Mouse (Mus musculus) monocyte, adult 5-6 weeks (primary cell): ENCODE measurements at regions not wholly inside any gene's neighbourhood (a gene's known extent, or its start where the extent isn't known, plus 50 kb on each side); places are given as distances from the start of the nearest gene placed in this dataset.

Experiments used
- ATAC-seq: fragments of 153-309, 156-312 bp; replicated peaks from 2 replicates; pipeline ENCODE4 v1.8.0; 2017; ENCODE audit warnings: mild to moderate bottlenecking; ENCODE audit not compliant: low TSS enrichment, insufficient number of reproducible peaks, severe bottlenecking, poor library complexity, low FRiP score

DNA sequence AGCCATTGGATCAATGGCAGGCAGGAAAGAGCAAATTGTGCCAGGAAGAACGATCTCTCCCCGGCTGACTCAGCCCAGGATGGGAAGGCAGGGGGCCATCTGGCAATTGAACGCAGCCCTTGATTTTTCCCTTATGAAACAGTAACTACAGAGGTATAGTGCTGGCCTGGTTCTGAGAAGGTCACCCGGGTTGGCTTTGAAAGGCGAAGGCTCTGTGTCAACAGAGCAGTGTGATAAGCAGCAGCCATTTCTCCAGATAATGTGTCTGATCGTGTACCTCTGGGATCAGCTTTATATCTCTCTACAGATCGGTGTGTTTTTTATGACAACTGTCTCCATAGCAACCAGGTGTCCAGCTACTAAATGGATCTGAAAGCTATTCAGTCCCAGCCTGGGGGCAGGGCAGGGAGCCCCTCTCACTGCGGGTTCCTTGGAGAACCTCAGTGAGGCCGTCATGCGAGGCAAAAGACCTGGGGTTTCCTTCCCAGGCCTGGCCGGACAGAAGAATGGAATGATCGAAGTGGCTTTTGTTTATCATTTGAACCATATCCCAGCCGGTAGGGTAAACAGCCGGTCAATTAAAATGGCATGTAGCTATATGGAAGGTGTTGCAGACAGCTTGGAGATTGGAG, 67.8 kb upstream of the Irf2bp2 start:
- ATAC-seq: no peak

DNA sequence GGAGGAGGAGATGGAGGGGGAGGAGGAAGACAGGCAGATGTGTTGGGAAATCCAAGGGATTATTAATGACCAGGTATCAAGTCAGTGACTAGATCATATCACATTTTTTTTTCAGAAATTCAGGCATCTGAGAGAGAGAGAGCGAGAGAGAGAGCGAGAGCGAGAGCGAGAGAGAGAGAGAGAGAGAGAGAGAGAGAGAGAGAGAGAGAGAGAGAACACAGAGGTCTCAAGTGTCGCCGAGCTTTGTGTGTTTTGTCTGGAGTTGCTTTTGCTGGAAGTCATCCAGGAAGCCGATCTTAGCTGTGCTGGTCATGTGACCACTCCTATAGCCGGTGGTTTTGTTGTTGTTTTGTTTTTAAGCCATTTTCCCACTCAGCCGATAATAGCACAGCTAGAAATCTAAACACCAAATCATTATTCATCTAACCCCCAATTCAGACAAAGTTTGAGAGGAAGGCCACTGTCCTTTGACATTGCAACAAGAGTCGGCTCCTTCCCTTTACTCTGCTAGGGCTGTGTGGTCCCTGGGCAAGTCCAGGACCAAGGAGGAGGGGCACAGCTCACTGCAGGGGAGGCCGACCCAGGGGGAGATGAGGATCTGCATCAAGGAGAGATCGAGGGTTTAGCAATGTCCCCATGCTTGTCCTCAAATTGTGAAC, 67.0 kb upstream of the Irf2bp2 start:
- ATAC-seq: no peak

DNA sequence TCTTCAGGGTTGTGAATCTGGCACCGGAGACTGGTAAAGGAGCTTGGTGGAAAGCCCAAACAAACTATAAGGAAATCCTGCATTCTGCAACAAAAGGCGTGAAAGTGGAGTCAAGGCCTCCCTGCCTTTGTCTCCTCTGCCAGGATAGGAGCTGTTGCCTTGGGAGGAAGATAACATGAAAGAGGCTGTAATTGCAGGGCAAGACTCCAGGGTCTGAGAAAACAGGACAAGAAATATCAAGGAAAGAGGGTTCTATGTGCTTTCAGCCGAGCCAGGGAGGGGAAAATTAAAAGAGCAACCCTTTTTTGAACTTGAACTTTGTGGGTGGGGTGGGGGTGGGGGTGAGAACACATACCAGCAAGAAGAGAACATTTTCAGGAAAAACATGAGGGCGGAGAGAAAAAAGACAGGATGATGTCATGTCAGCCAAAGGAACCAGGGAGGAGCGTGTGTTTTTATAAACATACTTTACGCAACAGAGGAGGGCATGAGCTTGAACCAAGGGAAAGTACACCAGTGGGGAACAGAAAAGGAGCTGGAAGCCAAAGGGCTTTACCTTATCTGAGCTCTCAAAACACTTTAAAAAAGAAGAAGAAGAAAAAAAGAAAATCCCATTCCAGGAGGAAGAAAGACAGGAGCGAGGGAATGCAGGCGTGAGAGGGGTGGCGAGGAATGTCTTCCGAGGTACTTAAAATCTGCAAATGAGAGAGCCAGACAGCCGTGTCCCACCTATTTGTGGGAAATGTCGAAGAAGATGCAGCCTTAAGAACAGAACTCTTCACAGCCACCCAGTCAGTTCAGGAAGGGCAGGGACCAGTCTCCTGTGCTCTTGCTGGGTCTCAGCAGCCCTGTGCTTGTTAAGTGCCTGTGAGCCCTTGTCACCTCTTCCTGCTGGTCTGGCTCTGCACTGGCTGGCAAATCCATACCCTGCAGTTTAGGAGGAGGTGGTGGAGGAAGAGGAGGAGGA, 66.2 kb upstream of the Irf2bp2 start:
- no peak for ATAC-seq

DNA sequence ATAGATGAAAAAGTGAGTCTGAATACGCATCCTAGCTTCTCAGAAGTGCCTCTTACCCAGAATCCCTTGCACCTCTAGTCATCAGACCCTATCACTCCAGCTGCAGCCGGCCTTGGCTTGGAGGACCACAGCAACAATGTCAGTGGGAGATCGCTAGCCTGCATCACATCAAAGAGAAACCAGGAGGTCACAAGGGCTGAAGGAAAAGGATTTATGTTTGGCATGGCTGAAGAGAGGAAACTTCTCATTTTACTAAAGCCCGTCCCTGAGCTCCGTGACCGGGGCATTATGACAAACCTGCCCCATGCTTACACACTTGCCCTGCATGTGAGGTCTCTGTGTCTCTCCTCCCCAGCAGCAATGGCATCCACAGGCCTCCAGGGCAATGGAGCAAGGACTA, 63.8 kb upstream of the Irf2bp2 start:
- ATAC-seq: no peak

DNA sequence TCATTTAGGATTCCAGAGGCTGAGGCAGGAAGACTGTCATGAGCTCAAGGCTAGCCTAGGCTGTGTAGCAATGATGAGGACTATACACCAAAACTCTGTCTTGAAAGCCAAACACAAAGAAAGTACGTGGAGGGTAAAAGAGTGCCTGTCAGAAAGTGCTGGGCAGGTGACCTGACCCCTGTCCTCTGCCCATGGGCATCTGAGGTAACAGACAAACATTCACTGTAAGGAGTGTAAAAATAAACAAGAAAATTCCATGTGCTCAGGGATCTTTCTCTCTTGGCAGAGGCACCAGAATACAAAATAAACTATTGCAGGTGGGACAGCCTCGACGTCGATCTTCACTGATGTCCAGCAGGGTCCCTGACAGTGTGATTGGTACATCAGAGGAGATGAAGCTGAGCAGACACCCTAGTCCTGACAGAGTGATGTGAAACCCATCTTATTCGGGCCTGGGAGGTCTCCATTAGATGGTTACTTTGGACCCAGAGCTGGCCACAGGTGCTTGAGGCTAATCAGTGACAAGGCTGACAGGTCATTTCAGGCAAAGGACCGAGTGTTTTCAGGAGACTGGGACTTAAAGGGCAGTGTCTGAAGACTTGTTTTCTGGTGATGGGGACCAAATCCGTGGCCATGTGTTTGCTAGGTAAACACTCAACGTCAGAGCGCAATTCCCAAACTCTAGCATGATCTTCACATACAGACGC, 62.9 kb upstream of the Irf2bp2 start:
- ATAC-seq: no peak

DNA sequence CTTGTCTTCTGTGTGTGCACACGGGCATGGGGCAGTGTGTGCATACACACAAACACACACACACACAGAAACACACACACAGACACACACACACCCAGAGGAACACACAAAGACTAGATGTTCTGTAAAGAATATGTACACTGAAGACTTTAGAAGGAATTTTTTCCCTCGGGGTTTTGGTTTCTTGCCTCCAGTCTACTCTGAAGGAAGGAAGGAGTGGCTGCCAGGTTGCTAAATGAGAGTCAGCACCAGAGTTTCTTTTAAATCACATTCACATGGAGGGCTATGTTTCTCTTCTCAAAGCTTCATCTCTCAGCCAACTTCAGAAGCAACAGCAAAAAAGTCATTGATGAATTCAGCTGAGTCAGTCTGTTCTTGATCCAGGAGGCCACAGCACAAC, 61.8 kb upstream of the Irf2bp2 start:
- ATAC-seq: no peak

DNA sequence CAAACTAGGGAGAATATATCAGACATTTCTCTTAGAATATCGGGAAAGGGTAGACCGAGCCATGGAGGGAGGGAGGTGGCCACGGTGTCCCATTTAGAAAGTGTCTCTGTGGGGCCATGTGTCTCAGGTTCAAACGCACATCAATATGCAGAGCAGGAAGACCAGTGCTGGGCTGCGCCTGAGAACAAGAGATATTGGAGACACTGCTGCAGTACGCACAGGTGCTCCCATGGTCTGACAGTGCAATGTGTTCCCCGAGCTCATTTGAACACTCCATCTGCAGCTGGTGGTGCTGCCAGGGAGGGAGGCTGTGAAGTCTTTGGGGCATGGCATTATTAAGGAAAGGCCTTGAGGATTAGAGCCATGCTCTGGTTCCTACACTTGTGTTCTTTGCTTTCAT, 60.6 kb upstream of the Irf2bp2 start:
- no peak for ATAC-seq

DNA sequence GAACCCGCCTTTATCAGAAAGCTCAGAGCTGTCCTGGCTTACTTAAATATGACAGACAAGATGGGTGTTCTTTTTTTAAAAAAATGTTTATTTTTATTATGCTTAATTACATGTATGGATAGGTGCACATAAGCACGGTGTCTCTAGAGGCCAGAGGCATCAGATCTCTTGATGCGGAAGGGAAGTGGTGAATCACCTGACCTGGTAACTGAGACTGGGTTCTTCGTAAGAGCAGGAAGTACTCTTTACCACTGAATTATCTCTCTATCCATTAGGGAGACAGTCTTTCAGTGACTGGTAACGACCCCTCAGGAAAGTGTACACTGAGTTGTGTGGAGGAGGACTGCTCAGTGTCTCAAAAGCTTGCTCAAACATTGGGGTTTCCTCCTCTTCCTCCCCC, 58.4 kb upstream of the Irf2bp2 start:
- no peak for ATAC-seq

DNA sequence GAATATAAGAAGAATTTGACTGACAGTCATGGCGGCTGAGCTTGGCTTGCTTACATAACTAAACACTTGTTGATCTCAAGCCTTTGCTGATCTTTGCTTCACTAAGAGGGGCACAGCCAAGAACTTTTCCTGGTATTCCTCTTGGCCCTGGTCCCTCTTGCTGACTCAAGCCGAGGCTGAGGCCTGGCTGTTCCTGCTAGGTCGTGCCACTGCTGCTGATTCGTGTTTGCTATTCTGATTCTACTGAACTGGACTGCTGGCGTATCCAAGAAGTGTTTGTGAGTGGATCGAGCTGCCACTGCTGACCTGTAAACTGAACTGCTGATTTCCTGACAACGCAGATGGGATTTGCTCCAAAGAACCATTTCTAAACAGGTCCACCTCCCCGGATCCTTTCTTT, 57.2 kb upstream of the Irf2bp2 start:
- no peak for ATAC-seq

DNA sequence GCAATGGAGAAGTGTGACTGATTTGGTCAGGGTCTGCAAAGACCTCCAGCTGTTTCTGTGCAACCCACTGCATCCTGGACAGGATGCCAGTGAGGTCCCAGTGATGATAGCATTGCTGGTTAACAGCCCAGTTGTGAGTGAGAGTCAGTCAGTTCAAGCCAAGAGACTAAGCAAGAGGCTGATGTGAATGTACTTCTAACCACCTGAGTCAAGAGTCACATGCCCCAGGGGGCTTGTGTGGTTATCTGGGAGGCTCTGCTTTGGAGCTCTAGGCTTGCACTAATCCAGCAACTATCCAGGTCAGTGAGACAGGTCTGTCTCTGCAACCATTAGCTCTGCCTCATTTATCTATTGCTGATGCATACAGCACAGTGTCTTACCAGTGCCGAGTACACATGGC, 55.5 kb upstream of the Irf2bp2 start:
- ATAC-seq: no peak

DNA sequence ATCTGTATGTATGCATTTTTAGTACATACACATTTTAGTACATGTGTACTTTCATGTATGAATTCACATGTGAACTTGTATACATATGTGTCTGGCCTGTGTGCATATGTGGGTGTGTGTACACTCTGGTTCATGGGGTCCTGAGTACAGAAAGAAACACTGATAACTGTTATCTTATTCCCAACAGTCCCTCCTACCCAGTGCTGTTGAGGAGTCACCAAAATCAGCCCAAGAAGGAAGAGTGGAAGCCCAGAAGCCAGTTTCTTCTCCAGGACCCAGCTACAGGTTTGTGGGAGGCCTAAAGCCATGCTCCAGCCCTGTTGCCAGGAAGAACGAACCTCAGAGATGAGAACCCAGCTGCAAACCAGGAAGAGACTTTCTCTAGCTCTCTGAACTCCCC, 53.6 kb upstream of the Irf2bp2 start:
- no peak for ATAC-seq

DNA sequence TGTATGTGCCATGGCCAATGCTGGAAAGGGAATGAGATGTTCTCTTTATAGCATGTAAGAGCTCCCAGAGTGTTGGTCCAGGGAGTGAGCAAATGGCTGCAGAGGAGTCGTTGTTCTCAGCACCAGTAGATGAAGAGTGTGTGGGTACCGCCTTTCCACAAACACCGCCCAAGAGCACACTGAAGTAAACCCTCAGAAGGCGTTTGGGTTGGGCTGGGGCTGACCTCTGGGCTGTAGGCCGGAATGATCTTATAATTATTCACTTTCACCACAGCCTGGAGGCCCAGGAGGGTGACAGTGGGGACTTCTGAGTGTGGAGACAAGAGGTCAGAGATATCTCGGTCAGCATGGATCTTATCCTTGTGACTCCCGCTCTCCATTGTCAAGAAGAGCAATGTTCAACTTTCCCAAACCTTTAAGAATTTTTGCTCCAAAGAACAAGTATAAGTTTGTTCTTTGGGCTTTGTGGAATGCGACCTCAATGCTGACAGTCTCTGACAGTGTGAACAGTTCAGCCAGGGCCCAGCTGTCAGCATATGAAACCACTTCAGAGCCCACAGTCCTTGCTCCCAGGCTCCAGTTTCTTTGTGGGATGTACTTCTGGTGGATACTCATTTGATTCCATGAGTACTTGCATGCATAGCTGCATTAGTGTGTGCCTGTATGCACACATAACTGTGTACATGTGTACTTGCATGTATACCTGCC, 53.0 kb upstream of the Irf2bp2 start:
- no peak for ATAC-seq

DNA sequence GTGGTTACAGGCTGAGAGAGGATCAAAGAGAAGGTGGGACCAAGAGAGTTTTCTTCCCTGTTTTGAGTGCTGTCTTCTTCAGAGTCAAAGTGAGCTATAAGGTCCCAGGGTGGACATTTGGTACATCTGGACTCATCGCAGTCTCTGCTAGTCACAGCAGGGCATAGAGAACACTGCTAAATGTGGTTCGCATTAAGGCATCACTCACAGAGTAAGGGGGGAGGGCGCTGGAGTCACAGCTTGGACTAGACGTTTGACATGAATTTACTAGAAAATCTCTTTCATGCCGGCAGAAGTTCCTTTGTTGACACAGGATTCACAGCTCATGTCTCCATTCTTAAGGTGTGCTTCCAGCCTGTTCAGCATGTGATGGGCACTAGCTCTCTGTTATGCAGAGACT, 50.4 kb upstream of the Irf2bp2 start:
- ATAC-seq: no peak
